Mouse (Mus musculus): ENCODE results near the gene Gfi1. TPM values are rescaled to one million over a fixed set of nuclear protein-coding genes. Genes with fewer than 3 reads are reported as not detected.

Gfi1 gene
- total and polyA plus RNA-seq, 3 experiments = 0.16 TPM; not detected in 2

DNA sequence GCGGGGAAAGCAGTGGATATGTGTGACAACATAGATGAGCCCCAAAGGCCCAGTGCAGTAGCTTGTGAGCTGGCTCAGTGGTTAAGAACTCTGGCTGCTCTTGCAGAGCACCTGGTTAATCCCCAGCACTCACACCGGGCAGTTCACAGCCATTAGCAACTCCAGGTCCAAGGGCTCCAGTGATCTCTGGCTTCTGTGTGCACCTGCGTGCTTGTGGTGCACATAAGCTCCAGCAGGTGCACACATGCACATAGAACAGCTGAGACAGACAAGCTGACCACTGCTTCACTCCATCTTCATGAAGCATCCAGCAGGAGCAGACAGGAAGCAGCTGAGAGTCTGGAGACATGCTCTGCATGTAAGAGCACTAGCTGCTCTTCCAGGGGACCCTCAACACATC is 12.5 kb upstream of the Gfi1 start:
- Histone ChIP-seq H3K4me3 (no peak overlapping the region), H3K27ac (no peak overlapping the region), H3K4me1 (ENCODE audit: control insufficient read depth, insufficient read depth, low read length) (no peaks in the 10 kb centered on the region), H3K27me3 (ENCODE audit: control insufficient read depth, insufficient read depth, low read length) (no peaks in the 10 kb centered on the region), H3K79me2 (replicated peaks; ENCODE audit: control insufficient read depth, insufficient read depth, low read length) (no peaks in the 10 kb centered on the region), H3K9ac (ENCODE audit: low read depth, low read length) (no peak overlapping the region), H3K36me3 (ENCODE audit: control insufficient read depth, insufficient read depth, low read length) (no peaks in the 10 kb centered on the region)
- 77% methylated on average over 3 of the region's 3 CpGs for WGBS
- no peak for DNase-seq
- TF ChIP-seq CTCF (IDR thresholded peaks at IDR 0.05) (no peak), EP300 (IDR thresholded peaks at IDR 0.05; ENCODE audit: insufficient read depth, low read depth, low read length) (no peak), POLR2A (IDR thresholded peaks at IDR 0.05; ENCODE audit: insufficient read depth, low read depth, low read length) (no peak)
- intact Hi-C loops (cut with DNase I) = no loop called here

DNA sequence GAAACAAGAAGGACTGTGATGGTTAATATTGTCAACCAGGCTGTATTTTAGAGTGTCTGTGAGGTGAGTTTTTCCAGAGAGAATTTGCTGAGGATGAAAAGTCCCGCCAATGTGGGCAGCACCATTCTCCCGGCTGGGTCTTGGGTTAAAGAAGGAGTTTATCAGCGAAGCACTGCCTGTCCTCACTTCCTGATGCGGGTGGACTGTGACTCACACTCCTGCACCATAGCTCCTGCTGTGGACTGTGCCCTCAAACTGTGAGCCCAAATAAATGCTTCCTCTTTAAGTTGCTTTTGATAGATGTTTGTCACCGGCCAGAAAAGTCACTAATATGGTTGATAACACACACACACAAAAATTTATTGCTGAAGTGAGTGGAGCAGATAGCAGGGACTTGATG is 10.3 kb upstream of the Gfi1 start:
- intact Hi-C loops (cut with DNase I) = no loop called here
- no peak overlapping the region for H3K9ac ChIP-seq (ENCODE audit: low read depth, low read length)
- H3K27me3 ChIP-seq (ENCODE audit: control insufficient read depth, insufficient read depth, low read length) = 0 out of 2 replicates have a peak, but pooled peaks cover 1% of the 10 kb centered on the region
- H3K79me2 ChIP-seq (replicated peaks; ENCODE audit: control insufficient read depth, insufficient read depth, low read length) = no peaks in the 10 kb centered on the region
- WGBS = 64% methylated on average over 5 of the region's 5 CpGs
- H3K27ac ChIP-seq = no peak overlapping the region
- no peak for DNase-seq
- H3K4me1 ChIP-seq (ENCODE audit: control insufficient read depth, insufficient read depth, low read length) = no peaks in the 10 kb centered on the region
- H3K4me3 ChIP-seq = no peak overlapping the region
- TF ChIP-seq EP300 (IDR thresholded peaks at IDR 0.05; ENCODE audit: insufficient read depth, low read depth, low read length) (no peak), POLR2A (IDR thresholded peaks at IDR 0.05; ENCODE audit: insufficient read depth, low read depth, low read length) (no peak), CTCF (IDR thresholded peaks at IDR 0.05) (no peak)
- H3K36me3 ChIP-seq (ENCODE audit: control insufficient read depth, insufficient read depth, low read length) = no peaks in the 10 kb centered on the region

DNA sequence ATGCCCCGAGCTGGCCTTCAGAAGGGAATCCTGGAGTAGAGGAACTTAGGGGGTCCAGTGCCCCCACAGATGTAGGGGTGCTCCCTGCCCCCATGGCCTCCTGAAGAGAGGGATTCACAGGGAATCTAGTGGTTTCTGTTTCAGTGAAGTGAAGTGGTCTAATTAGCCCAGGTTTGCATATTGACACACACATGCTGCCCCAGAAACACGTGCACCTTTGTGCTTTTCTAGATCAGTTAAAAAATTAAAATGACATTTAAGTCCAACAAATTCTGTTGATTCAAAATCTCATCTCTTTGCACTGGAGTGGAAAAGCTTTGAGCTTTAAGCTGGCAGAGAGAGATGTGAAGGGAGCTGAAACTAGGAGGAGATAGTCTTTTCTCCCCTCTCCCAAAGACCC is 6.0 kb upstream of the Gfi1 start:
- Histone ChIP-seq H3K27me3 (ENCODE audit: control insufficient read depth, insufficient read depth, low read length) (peaks cover 10% of the 10 kb centered on the region; the same call in 1 of the 2 replicates), H3K79me2 (replicated peaks; ENCODE audit: control insufficient read depth, insufficient read depth, low read length) (no peaks in the 10 kb centered on the region), H3K36me3 (ENCODE audit: control insufficient read depth, insufficient read depth, low read length) (no peaks in the 10 kb centered on the region), H3K4me1 (ENCODE audit: control insufficient read depth, insufficient read depth, low read length) (no peaks in the 10 kb centered on the region), H3K9ac (ENCODE audit: low read depth, low read length) (no peak overlapping the region), H3K27ac (no peak overlapping the region), H3K4me3 (no peak overlapping the region)
- TF ChIP-seq POLR2A (IDR thresholded peaks at IDR 0.05; ENCODE audit: insufficient read depth, low read depth, low read length) = no peak
- no peak for TF ChIP-seq EP300 (IDR thresholded peaks at IDR 0.05; ENCODE audit: insufficient read depth, low read depth, low read length)
- no peak for TF ChIP-seq CTCF (IDR thresholded peaks at IDR 0.05)
- intact Hi-C loops (cut with DNase I) = no loop called here
- 40% methylated on average over 2 of the region's 2 CpGs for WGBS
- no peak for DNase-seq

DNA sequence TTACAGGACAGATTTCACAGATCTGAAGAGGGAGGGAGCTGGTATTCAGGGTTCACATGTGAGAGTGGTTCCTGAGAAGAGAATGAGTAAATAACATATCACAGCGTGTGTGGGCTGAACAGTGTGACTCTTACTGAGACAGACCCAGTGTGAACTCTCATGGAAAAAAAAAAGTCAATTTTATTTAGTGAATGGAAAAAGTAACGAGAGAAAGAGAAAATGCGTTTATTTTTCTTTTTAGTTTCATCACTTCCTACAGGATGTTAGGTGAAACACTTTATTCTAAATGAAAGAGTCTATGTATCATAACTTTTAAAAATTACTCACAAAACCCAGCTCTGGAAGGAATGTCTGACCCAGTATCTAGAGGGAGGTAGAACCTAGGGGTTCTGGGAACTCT is 5.6 kb upstream of the Gfi1 start:
- Histone ChIP-seq H3K4me3 (no peak overlapping the region), H3K4me1 (ENCODE audit: control insufficient read depth, insufficient read depth, low read length) (no peaks in the 10 kb centered on the region), H3K27me3 (ENCODE audit: control insufficient read depth, insufficient read depth, low read length) (peaks cover 14% of the 10 kb centered on the region), H3K9ac (ENCODE audit: low read depth, low read length) (no peak overlapping the region), H3K27ac (no peak overlapping the region), H3K79me2 (replicated peaks; ENCODE audit: control insufficient read depth, insufficient read depth, low read length) (no peaks in the 10 kb centered on the region), H3K36me3 (ENCODE audit: control insufficient read depth, insufficient read depth, low read length) (no peaks in the 10 kb centered on the region)
- DNase-seq = no peak
- intact Hi-C loops (cut with DNase I) = no loop called here
- WGBS = 36% methylated on average over 3 of the region's 3 CpGs
- no peak for TF ChIP-seq CTCF (IDR thresholded peaks at IDR 0.05)
- no peak for TF ChIP-seq POLR2A (IDR thresholded peaks at IDR 0.05; ENCODE audit: insufficient read depth, low read depth, low read length)
- no peak for TF ChIP-seq EP300 (IDR thresholded peaks at IDR 0.05; ENCODE audit: insufficient read depth, low read depth, low read length)

DNA sequence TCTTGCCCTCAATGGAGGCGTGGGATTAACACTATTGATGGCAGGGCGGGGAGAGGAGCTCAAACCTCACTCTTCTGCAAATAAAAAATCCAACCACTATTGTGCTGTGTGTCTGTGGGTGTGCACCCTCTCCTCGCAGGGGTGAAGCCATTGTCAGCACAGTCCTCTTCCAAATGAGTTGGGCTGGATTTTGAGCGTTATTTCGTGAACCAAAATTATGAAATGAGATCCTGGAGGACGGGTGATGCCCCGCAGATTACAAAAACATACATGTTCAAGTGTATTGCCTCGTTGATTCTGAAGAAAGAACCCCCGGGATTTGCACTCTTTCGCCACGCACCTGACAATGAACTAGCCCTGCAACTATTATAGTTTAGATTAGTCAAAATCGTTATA is 1.2 kb upstream of the Gfi1 start:
- WGBS = 40% methylated on average over 12 of the region's 12 CpGs
- peaks cover 4% of the 10 kb centered on the region for H3K4me1 ChIP-seq (ENCODE audit: control insufficient read depth, insufficient read depth, low read length)
- DNase-seq = no peak
- H3K36me3 ChIP-seq (ENCODE audit: control insufficient read depth, insufficient read depth, low read length) = no peaks in the 10 kb centered on the region
- intact Hi-C loops (cut with DNase I) = loop anchor here (10.0 kb wide), 1 partner anchor 1262 kb away; no protein-coding TSS in a partner anchor
- H3K4me3 ChIP-seq = no peak overlapping the region
- no peak overlapping the region for H3K27ac ChIP-seq
- TF ChIP-seq EP300 (IDR thresholded peaks at IDR 0.05; ENCODE audit: insufficient read depth, low read depth, low read length) (no peak), POLR2A (IDR thresholded peaks at IDR 0.05; ENCODE audit: insufficient read depth, low read depth, low read length) (no peak), CTCF (IDR thresholded peaks at IDR 0.05) (no peak)
- H3K9ac ChIP-seq (ENCODE audit: low read depth, low read length) = no peak overlapping the region
- peaks cover 44% of the 10 kb centered on the region for H3K27me3 ChIP-seq (ENCODE audit: control insufficient read depth, insufficient read depth, low read length)
- H3K79me2 ChIP-seq (replicated peaks; ENCODE audit: control insufficient read depth, insufficient read depth, low read length) = no peaks in the 10 kb centered on the region

DNA sequence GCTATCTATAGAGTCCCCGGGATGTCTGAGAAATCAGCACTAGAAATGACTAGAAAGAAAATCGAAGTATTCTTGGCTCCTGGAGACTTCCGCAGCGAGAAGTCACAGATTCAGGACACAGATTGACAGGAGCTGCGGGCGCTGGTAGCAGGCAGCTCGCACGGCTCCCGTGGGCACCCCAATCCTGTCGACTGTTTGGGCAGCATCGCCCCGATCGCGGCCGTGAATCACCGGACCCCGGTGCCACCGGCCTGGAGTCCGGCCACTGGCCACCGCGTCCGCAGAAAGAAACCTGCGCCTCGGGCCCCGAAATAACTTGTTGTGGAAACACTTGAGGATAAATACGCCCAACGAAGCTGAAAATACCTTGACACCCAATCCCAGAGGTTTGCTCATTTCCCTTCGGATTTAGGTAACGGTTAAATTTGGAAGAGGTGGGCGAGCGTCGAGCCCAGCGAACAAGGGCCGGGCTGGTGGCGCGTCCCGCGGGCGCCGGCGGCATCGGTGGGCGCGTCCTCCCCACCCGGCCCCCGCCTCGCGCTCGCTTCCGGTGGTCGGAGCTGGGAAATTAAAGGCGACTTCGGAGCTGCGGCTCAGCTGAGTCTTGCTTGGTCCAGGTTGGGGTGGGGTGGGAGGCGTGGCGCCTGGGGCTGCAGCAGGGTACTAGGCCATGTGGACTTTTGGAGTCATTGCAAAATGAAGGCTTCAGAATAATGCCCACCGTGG is 608 bp upstream of the Gfi1 start:
- Histone ChIP-seq H3K9ac (ENCODE audit: low read depth, low read length) (no peak overlapping the region), H3K36me3 (ENCODE audit: control insufficient read depth, insufficient read depth, low read length) (no peaks in the 10 kb centered on the region), H3K27me3 (ENCODE audit: control insufficient read depth, insufficient read depth, low read length) (peaks cover 46% of the 10 kb centered on the region), H3K4me1 (ENCODE audit: control insufficient read depth, insufficient read depth, low read length) (peaks cover 5% of the 10 kb centered on the region), H3K79me2 (replicated peaks; ENCODE audit: control insufficient read depth, insufficient read depth, low read length) (no peaks in the 10 kb centered on the region), H3K27ac (no peak overlapping the region), H3K4me3 (peak overlapping the region; percentile 33; the same call in 1 of the 2 replicates)
- intact Hi-C loops (cut with DNase I) = loop anchor here (10.0 kb wide), 1 partner anchor 1262 kb away; no protein-coding TSS in a partner anchor
- peak; percentile 18 to 33 for DNase-seq
- WGBS = 1% methylated on average over 57 of the region's 57 CpGs
- TF ChIP-seq POLR2A (IDR thresholded peaks at IDR 0.05; ENCODE audit: insufficient read depth, low read depth, low read length) (no peak), EP300 (IDR thresholded peaks at IDR 0.05; ENCODE audit: insufficient read depth, low read depth, low read length) (no peak), CTCF (IDR thresholded peaks at IDR 0.05) (no peak)
